Mouse (Mus musculus) heart, embryonic 12.5 days (tissue): ENCODE measurements around the gene Cdc42se1. TPM values are rescaled to one million over a fixed set of nuclear protein-coding genes. Genes with fewer than 3 reads are reported as not detected.

Experiments used
- ATAC-seq: fragments of 200-750 bp; cut with Nextera tagmentation; 2 replicates; pipeline ENCODE4 v1.8.0; 2017; ENCODE audit warnings: moderate TSS enrichment, moderate library complexity; ENCODE audit not compliant: insufficient number of reproducible peaks, low FRiP score
- H3K27ac ChIP-seq: fragments of 300-500 bp; sonication (generic); 2 replicates; pipeline ENCODE4 v1.5.1; 2016; ENCODE audit warnings: mild to moderate bottlenecking, moderate library complexity; ENCODE audit not compliant: poor library complexity, severe bottlenecking
- H3K27me3 ChIP-seq: fragments of 300-500 bp; sonication (generic); replicated peaks from 2 replicates; pipeline ENCODE4 v1.6.1; 2016; ENCODE audit warnings: mild to moderate bottlenecking, moderate library complexity
- H3K36me3 ChIP-seq: fragments of 300-500 bp; sonication (generic); 2 replicates; pipeline ENCODE4 v1.6.1; 2016; ENCODE audit warnings: mild to moderate bottlenecking, moderate library complexity
- H3K4me1 ChIP-seq: fragments of 300-500 bp; sonication (generic); replicated peaks from 2 replicates; pipeline ENCODE4 v1.6.1; 2016; ENCODE audit warnings: mild to moderate bottlenecking
- H3K4me2 ChIP-seq: fragments of 300-500 bp; sonication (generic); 2 replicates; pipeline ENCODE4 v1.6.1; 2016; ENCODE audit warnings: mild to moderate bottlenecking, moderate library complexity
- H3K4me3 ChIP-seq: fragments of 300-500 bp; sonication (generic); 2 replicates; pipeline ENCODE4 v1.5.1; 2016; ENCODE audit warnings: mild to moderate bottlenecking
- H3K9ac ChIP-seq: fragments of 300-500 bp; sonication (generic); 2 replicates; pipeline ENCODE4 v1.6.1; 2016; ENCODE audit warnings: mild to moderate bottlenecking, moderate library complexity
- H3K9me3 ChIP-seq: fragments of 300-500 bp; sonication (generic); replicated peaks from 2 replicates; pipeline ENCODE4 v1.6.1; 2016; ENCODE audit warnings: mild to moderate bottlenecking, moderate library complexity
- WGBS: fragments of 180-500 bp; shearing (Covaris S2); methylation state at CpG from one replicate; pipeline ENCODE4 v1.1.7; 2016; 5-methylcytosine and 5-hydroxymethylcytosine counted together
- polyA plus RNA-seq: library from polyadenylated mRNA; unstranded; fragments of >200 nt; fragmentation: Nextera tagmentation; extraction: Ambion mirVana; gene quantifications from 2 replicates; pipeline ENCODE4 v1.2.1, GENCODE M21; 2016

Gene Cdc42se1
- 60.9 and 62.1 TPM in 2 replicates for polyA plus RNA-seq

GRCm38 (mm10) chr3:95228148-95228893, at the start of gene Cdc42se1:
Gene Cdc42se1, plus strand, starts transcription at chr3:95228732.
- H3K27me3 ChIP-seq, result no peaks in the 10 kb centered on the region
- peak within 1 kb of the TSS; percentile 97 for H3K4me3 ChIP-seq
- H3K4me1 ChIP-seq, result peaks cover 62% of the 10 kb centered on the region
- peak within 1 kb of the TSS; percentile 98 for H3K9ac ChIP-seq
- peak; percentile 88 for ATAC-seq
- H3K4me2 ChIP-seq, result peak within 1 kb of the TSS; percentile 86
- no peaks in the 10 kb centered on the region for H3K9me3 ChIP-seq
- under 1% methylated on average over 48 of the region's 64 CpGs for WGBS
- peak within 1 kb of the TSS; percentile 88 for H3K27ac ChIP-seq
- peaks cover 45% of the 10 kb centered on the region for H3K36me3 ChIP-seq

DNA sequence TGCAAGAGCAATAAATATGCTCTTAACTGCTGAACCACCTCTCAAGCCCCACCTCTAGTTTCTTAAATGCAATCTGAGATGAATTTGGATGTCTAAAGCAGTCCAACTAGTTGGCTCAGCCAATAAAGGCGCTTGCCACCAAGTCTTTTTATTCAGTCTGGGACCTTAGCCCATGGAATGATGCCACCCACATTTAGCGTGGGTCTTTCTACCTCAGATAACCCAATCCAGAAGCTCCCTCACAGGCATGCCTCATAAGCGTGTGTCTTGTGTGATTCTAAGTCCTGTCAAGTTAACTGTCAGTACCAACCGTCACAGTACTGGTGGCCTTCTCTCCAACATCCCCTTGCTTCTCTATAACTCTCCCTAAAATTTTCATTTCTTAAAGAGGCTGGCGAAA, 49.6 kb upstream of the Cdc42se1 start:
- no peak overlapping the region for H3K4me2 ChIP-seq
- H3K36me3 ChIP-seq, result peaks cover 19% of the 10 kb centered on the region
- H3K27me3 ChIP-seq, result peaks cover 4% of the 10 kb centered on the region; the same call in 1 of the 2 replicates
- WGBS, result 85% methylated on average over 5 of the region's 5 CpGs
- no peaks in the 10 kb centered on the region for H3K9me3 ChIP-seq
- H3K27ac ChIP-seq, result no peak overlapping the region
- no peak for ATAC-seq
- H3K4me1 ChIP-seq, result peaks cover 2% of the 10 kb centered on the region
- H3K9ac ChIP-seq, result no peak overlapping the region
- H3K4me3 ChIP-seq, result no peak overlapping the region

DNA sequence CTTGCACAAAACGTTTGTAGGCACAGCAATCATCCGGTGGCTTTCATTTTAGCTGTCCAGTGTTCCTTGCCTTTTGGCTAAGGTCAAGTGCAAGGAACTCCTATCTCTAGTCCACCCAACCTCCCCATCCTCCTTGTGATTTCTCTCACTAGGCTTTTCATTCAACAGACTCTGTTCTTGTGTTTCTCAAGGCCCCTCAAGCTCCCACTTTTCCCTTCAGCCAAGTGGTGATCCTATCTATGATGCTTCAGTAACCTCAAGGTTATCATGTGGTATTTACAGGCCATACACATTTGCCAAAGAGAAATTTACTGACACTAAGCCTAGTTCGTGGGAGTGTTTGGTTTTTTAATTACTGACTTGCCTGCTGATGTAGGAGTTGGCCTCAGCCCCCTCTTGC, 48.6 kb upstream of the Cdc42se1 start:
- Histone ChIP-seq H3K4me1 (no peaks in the 10 kb centered on the region), H3K4me2 (no peak overlapping the region), H3K27ac (no peak overlapping the region), H3K9ac (no peak overlapping the region), H3K27me3 (0 out of 2 replicates have a peak, but pooled peaks cover 3% of the 10 kb centered on the region), H3K4me3 (no peak overlapping the region), H3K36me3 (peaks cover 28% of the 10 kb centered on the region), H3K9me3 (no peaks in the 10 kb centered on the region)
- ATAC-seq, result no peak
- 63% methylated on average over 3 of the region's 3 CpGs for WGBS

DNA sequence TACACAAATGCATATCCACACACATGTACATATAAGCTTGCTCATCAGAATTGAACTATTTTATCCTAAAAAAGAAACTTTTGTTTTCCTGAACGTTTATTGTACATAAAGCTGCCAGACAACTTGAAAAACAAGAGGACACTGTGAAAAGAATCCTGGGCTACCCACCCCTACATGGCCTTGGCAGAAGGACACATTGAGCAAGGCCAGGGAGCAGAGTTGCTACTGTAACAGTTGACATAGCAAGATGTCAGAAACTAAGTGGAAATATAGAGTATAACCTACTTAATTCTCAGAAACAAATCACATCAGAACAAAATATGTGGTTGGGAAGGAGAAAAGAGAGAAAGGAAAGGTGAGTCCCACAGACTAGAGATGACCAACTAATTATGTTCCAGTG, 46.7 kb upstream of the Cdc42se1 start:
- Histone ChIP-seq H3K9ac (no peak overlapping the region), H3K27me3 (0 out of 2 replicates have a peak, but pooled peaks cover 3% of the 10 kb centered on the region), H3K4me3 (no peak overlapping the region), H3K9me3 (no peaks in the 10 kb centered on the region), H3K36me3 (peaks cover 44% of the 10 kb centered on the region), H3K4me1 (no peaks in the 10 kb centered on the region), H3K4me2 (no peak overlapping the region), H3K27ac (no peak overlapping the region)
- WGBS, result 57% methylated on average over 1 of the region's 1 CpGs
- ATAC-seq, result no peak

DNA sequence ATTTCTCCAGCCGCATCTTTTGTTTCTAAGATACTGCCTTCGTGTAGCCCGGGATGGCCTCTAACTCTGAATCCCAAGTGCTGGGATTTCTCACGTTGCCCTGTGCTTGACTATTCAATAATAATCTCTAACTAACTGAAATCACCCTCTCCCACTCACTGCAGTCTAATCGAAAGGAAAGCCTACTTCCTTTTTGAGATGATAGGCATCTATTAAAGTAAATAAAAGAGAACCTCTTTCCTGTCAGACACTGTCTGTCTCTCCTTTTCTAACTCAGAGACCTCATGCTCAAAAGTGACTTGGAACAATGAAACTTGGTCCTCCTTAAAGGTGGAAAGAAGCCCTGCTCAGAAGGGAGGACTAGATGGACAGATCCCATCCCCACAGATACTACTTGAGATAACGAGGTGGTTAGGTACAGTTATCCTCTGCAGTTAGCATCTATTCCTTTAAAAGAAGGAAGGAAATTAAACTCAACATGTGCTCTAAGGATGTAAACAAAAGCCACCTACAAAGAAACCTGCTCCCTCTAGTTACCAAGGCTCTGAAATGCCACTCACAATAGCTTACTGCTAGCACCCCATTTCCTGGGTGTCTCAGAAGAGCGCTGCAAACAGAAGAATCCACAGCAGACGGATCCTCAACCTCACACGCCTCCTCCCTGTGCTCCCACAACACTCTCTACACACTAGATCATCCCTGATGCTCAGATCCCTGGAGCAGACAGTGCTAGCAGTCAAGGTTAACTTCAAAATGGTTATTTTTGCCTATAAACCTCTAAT, 43.5 kb upstream of the Cdc42se1 start:
- Histone ChIP-seq H3K27ac (no peak overlapping the region), H3K36me3 (peaks cover 75% of the 10 kb centered on the region), H3K27me3 (no peaks in the 10 kb centered on the region), H3K4me3 (no peak overlapping the region), H3K4me1 (no peaks in the 10 kb centered on the region), H3K4me2 (no peak overlapping the region), H3K9me3 (no peaks in the 10 kb centered on the region), H3K9ac (no peak overlapping the region)
- 84% methylated on average over 9 of the region's 9 CpGs for WGBS
- ATAC-seq, result no peak

DNA sequence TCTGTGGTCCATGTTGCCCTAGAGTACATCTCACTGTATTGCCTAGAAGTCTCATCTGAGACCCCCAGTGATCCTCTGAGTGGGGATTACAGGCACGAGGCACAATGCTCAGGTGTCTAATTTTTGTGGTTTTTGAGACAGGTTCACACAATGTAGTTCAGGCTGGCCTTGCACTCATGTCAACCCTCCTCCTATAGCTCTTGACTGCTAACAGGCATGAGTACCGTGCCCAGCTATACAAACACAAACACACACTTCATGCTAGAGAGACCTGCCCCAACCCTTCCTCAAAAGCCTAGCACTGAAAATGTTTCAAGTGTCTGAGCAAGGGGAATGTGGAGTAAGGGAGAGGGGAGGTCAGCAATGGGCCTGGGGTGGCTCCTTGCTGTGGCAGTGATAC, 42.4 kb upstream of the Cdc42se1 start:
- no peaks in the 10 kb centered on the region for H3K27me3 ChIP-seq
- 84% methylated on average over 2 of the region's 2 CpGs for WGBS
- no peak overlapping the region for H3K4me2 ChIP-seq
- no peak overlapping the region for H3K27ac ChIP-seq
- ATAC-seq, result no peak
- no peaks in the 10 kb centered on the region for H3K4me1 ChIP-seq
- no peak overlapping the region for H3K9ac ChIP-seq
- peaks cover 78% of the 10 kb centered on the region for H3K36me3 ChIP-seq
- H3K4me3 ChIP-seq, result no peak overlapping the region
- H3K9me3 ChIP-seq, result no peaks in the 10 kb centered on the region

GRCm38 (mm10) chr3:95186888-95187287, 41.6 kb upstream of the Cdc42se1 start:
- no peaks in the 10 kb centered on the region for H3K9me3 ChIP-seq
- H3K4me2 ChIP-seq, result no peak overlapping the region
- H3K27me3 ChIP-seq, result no peaks in the 10 kb centered on the region
- H3K9ac ChIP-seq, result no peak overlapping the region
- H3K27ac ChIP-seq, result no peak overlapping the region
- H3K4me3 ChIP-seq, result no peak overlapping the region
- no peaks in the 10 kb centered on the region for H3K4me1 ChIP-seq
- 87% methylated on average over 6 of the region's 6 CpGs for WGBS
- peaks cover 77% of the 10 kb centered on the region for H3K36me3 ChIP-seq
- ATAC-seq, result no peak

- H3K4me3 ChIP-seq, result no peak overlapping the region
- no peak overlapping the region for H3K27ac ChIP-seq
- no peak for ATAC-seq
- no peak overlapping the region for H3K4me2 ChIP-seq
- H3K27me3 ChIP-seq, result no peaks in the 10 kb centered on the region
- 85% methylated on average over 6 of the region's 6 CpGs for WGBS
- peaks cover 76% of the 10 kb centered on the region for H3K36me3 ChIP-seq
- H3K9me3 ChIP-seq, result no peaks in the 10 kb centered on the region
- H3K4me1 ChIP-seq, result no peaks in the 10 kb centered on the region
- H3K9ac ChIP-seq, result no peak overlapping the region
Measured at GRCm38 (mm10) chr3:95194721-95195135, 33.8 kb upstream of the Cdc42se1 start.

- Histone ChIP-seq H3K27me3 (no peaks in the 10 kb centered on the region), H3K9ac (no peak overlapping the region), H3K4me1 (no peaks in the 10 kb centered on the region), H3K4me3 (no peak overlapping the region), H3K9me3 (no peaks in the 10 kb centered on the region), H3K4me2 (no peak overlapping the region), H3K36me3 (peaks cover 78% of the 10 kb centered on the region), H3K27ac (no peak overlapping the region)
- WGBS, result 92% methylated on average over 2 of the region's 2 CpGs
- no peak for ATAC-seq
Measured at GRCm38 (mm10) chr3:95195772-95196171, 32.8 kb upstream of the Cdc42se1 start.

DNA sequence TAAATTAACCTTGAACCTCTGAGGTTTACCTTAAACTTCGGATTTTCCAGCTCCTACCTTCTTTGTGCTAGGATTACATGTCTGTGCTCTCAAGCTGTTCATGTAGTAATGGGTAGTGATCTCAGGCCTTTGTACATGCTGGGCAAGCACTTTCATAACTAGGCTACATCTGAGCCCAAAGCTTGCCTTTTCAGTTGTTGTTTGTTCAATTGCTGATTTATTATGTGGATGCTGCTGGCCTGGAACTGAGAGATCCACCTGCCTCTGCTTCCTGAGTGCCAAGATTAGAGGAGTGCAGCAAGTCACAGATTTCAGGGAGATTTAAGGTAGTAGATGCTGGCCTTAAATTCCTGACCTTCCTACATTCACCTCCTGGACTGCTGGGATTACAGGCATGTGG, 29.4 kb upstream of the Cdc42se1 start:
- no peaks in the 10 kb centered on the region for H3K4me1 ChIP-seq
- ATAC-seq, result no peak
- no peaks in the 10 kb centered on the region for H3K27me3 ChIP-seq
- no peaks in the 10 kb centered on the region for H3K9me3 ChIP-seq
- H3K4me2 ChIP-seq, result no peak overlapping the region
- H3K4me3 ChIP-seq, result no peak overlapping the region
- H3K9ac ChIP-seq, result no peak overlapping the region
- WGBS, result 82% methylated on average over 1 of the region's 1 CpGs
- no peak overlapping the region for H3K27ac ChIP-seq
- peaks cover 89% of the 10 kb centered on the region for H3K36me3 ChIP-seq

DNA sequence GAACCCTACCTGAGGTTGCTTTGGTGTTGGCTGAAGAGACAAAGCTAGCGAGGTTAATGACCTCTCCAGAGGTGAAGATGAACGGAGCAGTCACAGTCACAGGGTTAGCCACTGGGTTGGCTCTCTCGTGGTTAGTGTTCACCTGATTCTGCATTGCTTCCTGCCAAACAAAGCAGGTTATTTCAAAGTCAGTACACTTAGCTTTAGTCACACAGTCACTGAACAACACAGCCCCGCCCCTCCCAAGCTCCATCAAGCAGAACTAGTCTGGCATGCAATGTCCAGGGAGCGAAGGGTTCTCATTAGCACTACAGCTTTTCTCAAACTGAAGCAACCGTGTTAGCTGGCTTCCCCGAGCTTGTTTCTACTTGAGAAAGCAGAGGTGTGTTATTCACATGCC, 28.4 kb upstream of the Cdc42se1 start:
- Histone ChIP-seq H3K36me3 (peaks cover 90% of the 10 kb centered on the region), H3K9me3 (no peaks in the 10 kb centered on the region)
- WGBS, result 92% methylated on average over 7 of the region's 7 CpGs

More for the DNA sequence above, 28.4 kb upstream of the Cdc42se1 start:
- no peak for ATAC-seq
- Histone ChIP-seq H3K27me3 (no peaks in the 10 kb centered on the region), H3K4me1 (no peaks in the 10 kb centered on the region), H3K27ac (no peak overlapping the region), H3K9ac (no peak overlapping the region), H3K4me3 (no peak overlapping the region), H3K4me2 (no peak overlapping the region)
